26 mouse cellular contexts compared by ENCODE assay signal in the genomic region with DNA sequence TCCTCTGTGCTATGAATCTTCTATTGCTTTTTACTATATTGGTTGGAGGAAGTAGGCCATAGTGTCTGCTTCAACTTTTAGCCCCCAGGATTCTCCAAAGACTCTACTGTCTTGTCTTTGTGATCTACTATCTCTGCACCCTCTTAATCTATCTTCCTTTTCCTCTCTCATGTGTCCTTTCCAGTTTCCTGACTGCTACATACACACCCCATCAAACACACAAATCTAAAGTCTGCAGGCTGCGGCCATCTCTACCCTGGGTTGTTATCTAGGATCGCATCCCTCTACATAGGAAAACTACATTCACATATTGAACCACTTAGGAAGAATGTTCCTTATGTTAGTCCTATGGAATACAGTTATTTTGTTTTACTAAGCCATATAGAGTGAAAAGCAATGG.
DNase-seq lines count a peak whose midpoint lies in the region; ATAC-seq and TF ChIP-seq lines count a peak whose summit lies in the region.
"Had no signal": no experiment of that assay in that cellular context is flagged by ENCODE, and none has a peak within 500 bp of the region (broad histone marks: within the 10 kb centered on the region; RNA-seq: fewer than 3 reads in every experiment).

No protein-coding gene starts in this region.

- no peaks in the 10 kb centered on the region for H3K79me2 ChIP-seq in MEL (ENCODE audit: control insufficient read depth, insufficient read depth, low read length, poor library complexity)

- peak overlapping the region; percentile 94 for H3K27ac ChIP-seq in MEL (ENCODE audit: control insufficient read depth, low read depth, low read length)
- peak overlapping the region; percentile 98 for H3K27ac ChIP-seq in liver, embryonic 13.5 days
- H3K27ac ChIP-seq in liver, embryonic 16.5 days (ENCODE audit: low read length) = peak overlapping the region; percentile 96
- no peak overlapping the region for H3K27ac ChIP-seq in kidney, embryonic 15.5 days
- H3K27ac ChIP-seq: forebrain, embryonic 10.5 days; heart, embryonic 15.5 days; hindbrain, embryonic 10.5 days; hindbrain, embryonic 13.5 days; hindbrain, postnatal 0 days had no signal

- peak overlapping the region in 1 of 2 experiments; percentile 17; a peak in 1 of 4 replicates for H3K4me3 ChIP-seq in MEL (ENCODE audit: control insufficient read depth in 1 of 2, insufficient read depth in 1 of 2, low read depth in 2 of 2, low read length in 2 of 2)
- no peak overlapping the region for H3K4me3 ChIP-seq in liver, embryonic 13.5 days (replicated peaks)
- no peak overlapping the region for H3K4me3 ChIP-seq in liver, embryonic 16.5 days (ENCODE audit: low read depth, low read length)
- H3K4me3 ChIP-seq in kidney, embryonic 15.5 days (replicated peaks) = no peak overlapping the region
- H3K4me3 ChIP-seq: forebrain, embryonic 10.5 days; heart, embryonic 12.5 days; heart, embryonic 15.5 days; hindbrain, embryonic 10.5 days; hindbrain, embryonic 13.5 days had no signal

- peak overlapping the region; percentile 43 for H3K4me2 ChIP-seq in liver, embryonic 13.5 days
- peak overlapping the region; percentile 41; the same call in 1 of the 2 replicates for H3K4me2 ChIP-seq in liver, embryonic 16.5 days (ENCODE audit: low read depth, low read length)
- no peak overlapping the region for H3K4me2 ChIP-seq in kidney, embryonic 15.5 days
- H3K4me2 ChIP-seq: heart, embryonic 12.5 days; heart, embryonic 15.5 days; hindbrain, embryonic 13.5 days had no signal

- ATAC-seq in liver, embryonic 13.5 days (ENCODE audit: low read depth) = peak; percentile 16; the same call in 1 of the 2 replicates
- 0 out of 2 replicates have a peak, but pooled peaks have one; percentile 11 for ATAC-seq in liver, embryonic 16.5 days (ENCODE audit: low read depth)
- no peak for ATAC-seq in granulocyte monocyte progenitor cell, adult 5-6 weeks (replicated peaks; ENCODE audit: poor library complexity, severe bottlenecking)
- ATAC-seq in kidney, embryonic 15.5 days (replicated peaks; ENCODE audit: low FRiP score) = no peak
- ATAC-seq: activated CD4-positive, CD25-positive, alpha-beta regulatory T cell, adult 4 months; CD4-positive, CD25-positive, alpha-beta regulatory T cell, adult 4 months; forebrain, embryonic 14.5 days; forebrain, postnatal 0 days; hindbrain, postnatal 0 days; inflammation-experienced regulatory T-cells, adult 6 months had no signal

- no peaks in the 10 kb centered on the region for H3K9me3 ChIP-seq in MEL (replicated peaks; ENCODE audit: insufficient read depth, low read length)
- H3K9me3 ChIP-seq in liver, embryonic 13.5 days (replicated peaks) = no peaks in the 10 kb centered on the region
- H3K9me3 ChIP-seq in liver, embryonic 16.5 days (replicated peaks; ENCODE audit: control insufficient read depth, low read length) = no peaks in the 10 kb centered on the region
- H3K9me3 ChIP-seq in kidney, embryonic 15.5 days (replicated peaks) = 0 out of 2 replicates have a peak, but pooled peaks cover 2% of the 10 kb centered on the region
- H3K9me3 ChIP-seq: forebrain, embryonic 10.5 days; heart, embryonic 12.5 days; heart, embryonic 15.5 days; hindbrain, embryonic 10.5 days; hindbrain, embryonic 13.5 days had no signal

- peak; percentile 61 to 62 for TF ChIP-seq EP300 in MEL (IDR thresholded peaks at IDR 0.05; ENCODE audit: low read depth in 1 of 2, low read length in 2 of 2)

- no peak for TF ChIP-seq POLR2A in MEL (IDR thresholded peaks at IDR 0.05; ENCODE audit: control insufficient read depth in 1 of 2, insufficient read depth in 1 of 2, low read depth in 1 of 2, low read length in 2 of 2, poor library complexity in 1 of 2)

- WGBS in liver, embryonic 13.5 days (ENCODE audit: insufficient replicate concordance) = 59% methylated on average over 2 of the region's 2 CpGs
- 45% methylated on average over 2 of the region's 2 CpGs for WGBS in liver, embryonic 16.5 days (ENCODE audit: insufficient replicate concordance)
- 95% methylated on average over 2 of the region's 2 CpGs for WGBS in kidney, embryonic 15.5 days

- peaks cover 32 to 38% of the 10 kb centered on the region in 2 experiments for H3K4me1 ChIP-seq in MEL (ENCODE audit: control insufficient read depth in 1 of 2, insufficient read depth in 2 of 2, low read length in 2 of 2)
- H3K4me1 ChIP-seq in liver, embryonic 13.5 days (replicated peaks) = peaks cover 68% of the 10 kb centered on the region
- H3K4me1 ChIP-seq in liver, embryonic 16.5 days (ENCODE audit: control insufficient read depth, low read depth, low read length) = peaks cover 49% of the 10 kb centered on the region
- H3K4me1 ChIP-seq in kidney, embryonic 15.5 days = peaks cover 25% of the 10 kb centered on the region

- H3K36me3 ChIP-seq in MEL (ENCODE audit: control insufficient read depth in 1 of 2, insufficient read depth in 2 of 2, low read length in 2 of 2) = peaks cover 0 to 50% of the 10 kb centered on the region in 2 experiments; a peak in 2 of 4 replicates
- no peaks in the 10 kb centered on the region for H3K36me3 ChIP-seq in liver, embryonic 13.5 days
- H3K36me3 ChIP-seq in liver, embryonic 16.5 days (ENCODE audit: control insufficient read depth, insufficient read depth) = no peaks in the 10 kb centered on the region
- no peaks in the 10 kb centered on the region for H3K36me3 ChIP-seq in kidney, embryonic 15.5 days
- H3K36me3 ChIP-seq: forebrain, embryonic 10.5 days; heart, embryonic 12.5 days; heart, embryonic 15.5 days; hindbrain, embryonic 10.5 days; hindbrain, embryonic 13.5 days had no signal

- H3K9ac ChIP-seq in MEL (ENCODE audit: control insufficient read depth, low read depth, low read length, poor library complexity, severe bottlenecking) = no peak overlapping the region; the same call in 1 of the 2 replicates
- H3K9ac ChIP-seq in liver, embryonic 13.5 days = peak overlapping the region; percentile 51
- no peak overlapping the region; the same call in 1 of the 2 replicates for H3K9ac ChIP-seq in liver, embryonic 16.5 days (ENCODE audit: low read depth, low read length)
- no peak overlapping the region for H3K9ac ChIP-seq in kidney, embryonic 15.5 days
- H3K9ac ChIP-seq: forebrain, postnatal 0 days; heart, embryonic 12.5 days; heart, embryonic 15.5 days; hindbrain, embryonic 13.5 days had no signal

- H3K27me3 ChIP-seq in MEL (ENCODE audit: control insufficient read depth in 1 of 2, insufficient read depth in 2 of 2, low read length in 2 of 2) = no peaks in the 10 kb centered on the region
- H3K27me3 ChIP-seq in liver, embryonic 13.5 days = no peaks in the 10 kb centered on the region
- H3K27me3 ChIP-seq in liver, embryonic 16.5 days (ENCODE audit: control insufficient read depth, insufficient read depth, low read depth, low read length) = no peaks in the 10 kb centered on the region
- H3K27me3 ChIP-seq in kidney, embryonic 15.5 days = no peaks in the 10 kb centered on the region
- H3K27me3 ChIP-seq: heart, embryonic 12.5 days; heart, embryonic 15.5 days; hindbrain, embryonic 13.5 days had no signal

- DNase-seq in MEL (ENCODE audit: low read depth, low spot score) (no peak), liver (peak; percentile 62)
- DNase-seq in liver, embryonic 13.5 days = no peak
- no peak for DNase-seq in thymus, postnatal 14 days
- DNase-seq: adrenal gland, adult 8-10 months; adrenal gland, postnatal 36 days; cerebellum, adult 18-20 months; cerebellum, adult 9-10 months; cerebellum, postnatal 14 days; forebrain, postnatal 0 days; gastrocnemius, postnatal 25 days; heart, postnatal 10 days; heart, postnatal 36 days had no signal

- no peak for TF ChIP-seq RAD21 in MEL (IDR thresholded peaks at IDR 0.05; ENCODE audit: low read depth, low read length)

- no peak for TF ChIP-seq CTCF in MEL (IDR thresholded peaks at IDR 0.05 in 2 of 3, conservative IDR thresholded peaks at IDR 0.05 in 1 of 3; ENCODE audit: control insufficient read depth in 1 of 3, insufficient read depth in 1 of 3, low read depth in 2 of 3, low read length in 3 of 3, poor library complexity in 1 of 3, severe bottlenecking in 1 of 3)

TF ChIP-seq in MEL, 35 proteins besides CTCF, POLR2A, EP300 and RAD21:
- TF ChIP-seq NRF1 (IDR thresholded peaks at IDR 0.05; ENCODE audit: insufficient read depth, low read depth, low read length, poor library complexity, severe bottlenecking) = no peak
- no peak for TF ChIP-seq HCFC1 (IDR thresholded peaks at IDR 0.05; ENCODE audit: low read depth, low read length)
- TF ChIP-seq POLR2AphosphoS2 (IDR thresholded peaks at IDR 0.05; ENCODE audit: low read length) = no peak
- peak; percentile 31 for TF ChIP-seq TCF12 (IDR thresholded peaks at IDR 0.05; ENCODE audit: low read depth, low read length)
- peak; percentile 70 for TF ChIP-seq GATA1 (IDR thresholded peaks at IDR 0.05; ENCODE audit: low read depth, low read length)
TF ChIP-seq in MEL: peak in this region for 2.

Comparison
In these comparisons a context has a peak if more than half of its experiments do, and no peak if none do; other contexts are left out.
1. ATAC-seq: peak in liver, embryonic 13.5 days (single experiment) and liver, embryonic 16.5 days (single experiment); none in granulocyte monocyte progenitor cell, adult 5-6 weeks (single experiment) and kidney, embryonic 15.5 days (single experiment).